Mouse (Mus musculus): ENCODE measurements around the gene Casz1. TPM values are rescaled to one million over a fixed set of nuclear protein-coding genes. Genes with fewer than 3 reads are reported as not detected.

The Casz1 gene
- polyA plus RNA-seq, 1 experiment from 2014 or later = 7.6 TPM

- H3K27ac ChIP-seq (ENCODE audit: low read depth, low read length) = no peak overlapping the region
- H3K27me3 ChIP-seq (ENCODE audit: control insufficient read depth, insufficient read depth, low read length) = no peaks in the 10 kb centered on the region; the same call in none of the 2 replicates
- peaks cover 21% of the 10 kb centered on the region for H3K4me1 ChIP-seq (ENCODE audit: control insufficient read depth, insufficient read depth, low read length)
- no peak for ATAC-seq (ENCODE audit: low FRiP score, low TSS enrichment)
- 26% methylated on average over 17 of the region's 17 CpGs for WGBS
- no peak overlapping the region for H3K9ac ChIP-seq (ENCODE audit: low read depth, low read length)
- H3K4me2 ChIP-seq (replicated peaks; ENCODE audit: low read depth, low read length) = peak overlapping the region; percentile 11; the same call in 1 of the 2 replicates
- no peaks in the 10 kb centered on the region for H3K36me3 ChIP-seq (ENCODE audit: control insufficient read depth, insufficient read depth, low read length)
- H3K4me3 ChIP-seq (ENCODE audit: low read length) = no peak overlapping the region
- H3K9me3 ChIP-seq (ENCODE audit: control insufficient read depth, low read length) = no peaks in the 10 kb centered on the region
Measured at GRCm38 (mm10) chr4:148882360-148882929, 78.2 kb downstream of the Casz1 start.

DNA sequence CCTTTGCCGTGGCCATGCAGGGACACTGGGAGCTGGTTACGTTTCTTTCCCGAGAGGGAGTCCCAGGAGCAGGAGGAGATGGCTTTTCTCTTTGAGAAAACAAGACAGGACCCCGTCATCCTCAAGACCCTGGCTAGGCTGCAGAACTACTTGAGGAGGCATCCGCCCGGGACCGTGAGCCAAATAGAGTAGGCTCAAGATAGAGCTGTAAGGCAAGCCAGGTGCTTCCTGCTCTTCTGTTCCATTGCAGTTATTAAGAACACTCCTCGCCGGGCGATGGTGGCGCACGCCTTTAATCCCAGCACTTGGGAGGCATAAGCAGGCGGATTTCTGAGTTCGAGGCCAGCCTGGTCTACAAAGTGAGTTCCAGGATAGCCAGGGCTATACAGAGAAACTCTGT is 80.4 kb downstream of the Casz1 start:
- H3K4me3 ChIP-seq (ENCODE audit: low read length) = no peak overlapping the region
- whole genome bisulfite sequencing = 89% methylated on average over 14 of the region's 14 CpGs
- no peaks in the 10 kb centered on the region; the same call in none of the 2 replicates for H3K27me3 ChIP-seq (ENCODE audit: control insufficient read depth, insufficient read depth, low read length)
- H3K4me2 ChIP-seq (replicated peaks; ENCODE audit: low read depth, low read length) = no peak overlapping the region
- no peak overlapping the region for H3K9ac ChIP-seq (ENCODE audit: low read depth, low read length)
- H3K4me1 ChIP-seq (ENCODE audit: control insufficient read depth, insufficient read depth, low read length) = peaks cover 16% of the 10 kb centered on the region
- no peak overlapping the region for H3K27ac ChIP-seq (ENCODE audit: low read depth, low read length)
- no peak for ATAC-seq (ENCODE audit: low FRiP score, low TSS enrichment)
- H3K36me3 ChIP-seq (ENCODE audit: control insufficient read depth, insufficient read depth, low read length) = no peaks in the 10 kb centered on the region
- H3K9me3 ChIP-seq (ENCODE audit: control insufficient read depth, low read length) = no peaks in the 10 kb centered on the region

DNA sequence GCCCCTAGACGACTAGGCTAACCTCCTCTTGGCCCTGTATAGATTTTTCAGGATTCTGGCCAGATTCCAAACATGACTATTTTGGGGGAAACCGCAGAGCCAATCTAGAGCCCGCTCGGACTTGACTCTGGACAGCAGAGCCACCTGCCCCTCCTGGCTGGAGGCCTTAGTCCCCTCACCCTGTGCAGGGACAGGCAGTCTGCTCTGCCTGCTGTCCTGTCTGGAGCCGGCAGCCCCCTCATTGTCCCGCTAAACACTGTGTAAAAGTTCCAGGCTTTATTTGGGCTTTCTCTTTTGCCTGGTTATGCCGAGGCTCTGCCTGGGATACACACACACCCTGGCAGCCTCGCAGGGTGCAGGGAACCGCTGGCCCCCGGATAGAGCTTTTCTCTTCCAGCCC is 81.2 kb downstream of the Casz1 start:
- no peak overlapping the region for H3K4me2 ChIP-seq (replicated peaks; ENCODE audit: low read depth, low read length)
- no peak for ATAC-seq (ENCODE audit: low FRiP score, low TSS enrichment)
- no peak overlapping the region for H3K4me3 ChIP-seq (ENCODE audit: low read length)
- H3K27me3 ChIP-seq (ENCODE audit: control insufficient read depth, insufficient read depth, low read length) = peaks cover 7% of the 10 kb centered on the region
- H3K4me1 ChIP-seq (ENCODE audit: control insufficient read depth, insufficient read depth, low read length) = peaks cover 19% of the 10 kb centered on the region
- no peak overlapping the region for H3K9ac ChIP-seq (ENCODE audit: low read depth, low read length)
- no peaks in the 10 kb centered on the region for H3K36me3 ChIP-seq (ENCODE audit: control insufficient read depth, insufficient read depth, low read length)
- 60% methylated on average over 10 of the region's 10 CpGs for WGBS
- no peak overlapping the region for H3K27ac ChIP-seq (ENCODE audit: low read depth, low read length)
- no peaks in the 10 kb centered on the region for H3K9me3 ChIP-seq (ENCODE audit: control insufficient read depth, low read length)

- H3K36me3 ChIP-seq (ENCODE audit: control insufficient read depth, insufficient read depth, low read length) = no peaks in the 10 kb centered on the region
- WGBS = 55% methylated on average over 9 of the region's 9 CpGs
- no peak for ATAC-seq (ENCODE audit: low FRiP score, low TSS enrichment)
- no peak overlapping the region for H3K9ac ChIP-seq (ENCODE audit: low read depth, low read length)
- peaks cover 8% of the 10 kb centered on the region; the same call in 1 of the 2 replicates for H3K27me3 ChIP-seq (ENCODE audit: control insufficient read depth, insufficient read depth, low read length)
- no peaks in the 10 kb centered on the region for H3K9me3 ChIP-seq (ENCODE audit: control insufficient read depth, low read length)
- no peak overlapping the region for H3K27ac ChIP-seq (ENCODE audit: low read depth, low read length)
- H3K4me2 ChIP-seq (replicated peaks; ENCODE audit: low read depth, low read length) = no peak overlapping the region
- peaks cover 20% of the 10 kb centered on the region for H3K4me1 ChIP-seq (ENCODE audit: control insufficient read depth, insufficient read depth, low read length)
- no peak overlapping the region for H3K4me3 ChIP-seq (ENCODE audit: low read length)
Measured at GRCm38 (mm10) chr4:148885921-148886540, 81.8 kb downstream of the Casz1 start.

GRCm38 (mm10) chr4:148888229-148888628 is 84.0 kb downstream of the Casz1 start:
- Histone ChIP-seq H3K27ac (ENCODE audit: low read depth, low read length) (no peak overlapping the region), H3K4me3 (ENCODE audit: low read length) (no peak overlapping the region), H3K4me2 (replicated peaks; ENCODE audit: low read depth, low read length) (no peak overlapping the region), H3K36me3 (ENCODE audit: control insufficient read depth, insufficient read depth, low read length) (no peaks in the 10 kb centered on the region), H3K9me3 (ENCODE audit: control insufficient read depth, low read length) (no peaks in the 10 kb centered on the region), H3K27me3 (ENCODE audit: control insufficient read depth, insufficient read depth, low read length) (peaks cover 8% of the 10 kb centered on the region; the same call in 1 of the 2 replicates), H3K9ac (ENCODE audit: low read depth, low read length) (no peak overlapping the region), H3K4me1 (ENCODE audit: control insufficient read depth, insufficient read depth, low read length) (peaks cover 19% of the 10 kb centered on the region)
- ATAC-seq (ENCODE audit: low FRiP score, low TSS enrichment) = no peak
- 68% methylated on average over 8 of the region's 8 CpGs for WGBS

- 79% methylated on average over 6 of the region's 6 CpGs for WGBS
- H3K4me1 ChIP-seq (ENCODE audit: control insufficient read depth, insufficient read depth, low read length) = peaks cover 22% of the 10 kb centered on the region
- peaks cover 8% of the 10 kb centered on the region; the same call in 1 of the 2 replicates for H3K27me3 ChIP-seq (ENCODE audit: control insufficient read depth, insufficient read depth, low read length)
- no peak overlapping the region for H3K4me3 ChIP-seq (ENCODE audit: low read length)
- H3K9me3 ChIP-seq (ENCODE audit: control insufficient read depth, low read length) = no peaks in the 10 kb centered on the region
- no peak for ATAC-seq (ENCODE audit: low FRiP score, low TSS enrichment)
- H3K4me2 ChIP-seq (replicated peaks; ENCODE audit: low read depth, low read length) = no peak overlapping the region
- H3K9ac ChIP-seq (ENCODE audit: low read depth, low read length) = no peak overlapping the region
- no peak overlapping the region for H3K27ac ChIP-seq (ENCODE audit: low read depth, low read length)
- H3K36me3 ChIP-seq (ENCODE audit: control insufficient read depth, insufficient read depth, low read length) = no peaks in the 10 kb centered on the region
Measured at GRCm38 (mm10) chr4:148889011-148889410, 84.8 kb downstream of the Casz1 start.

- ATAC-seq (ENCODE audit: low FRiP score, low TSS enrichment) = no peak
- Histone ChIP-seq H3K27me3 (ENCODE audit: control insufficient read depth, insufficient read depth, low read length) (peaks cover 11% of the 10 kb centered on the region; the same call in 1 of the 2 replicates), H3K27ac (ENCODE audit: low read depth, low read length) (no peak overlapping the region), H3K9me3 (ENCODE audit: control insufficient read depth, low read length) (no peaks in the 10 kb centered on the region), H3K4me2 (replicated peaks; ENCODE audit: low read depth, low read length) (peak overlapping the region; percentile 72), H3K9ac (ENCODE audit: low read depth, low read length) (0 out of 2 replicates have a peak overlapping the region, but pooled peaks have one; percentile 63), H3K4me3 (ENCODE audit: low read length) (peak overlapping the region; percentile 35), H3K4me1 (ENCODE audit: control insufficient read depth, insufficient read depth, low read length) (peaks cover 28% of the 10 kb centered on the region), H3K36me3 (ENCODE audit: control insufficient read depth, insufficient read depth, low read length) (no peaks in the 10 kb centered on the region)
- 65% methylated on average over 8 of the region's 8 CpGs for WGBS
Measured at GRCm38 (mm10) chr4:148890442-148890841, 86.2 kb downstream of the Casz1 start.

- 4% methylated on average over 52 of the region's 52 CpGs for WGBS
- H3K4me3 ChIP-seq (ENCODE audit: low read length) = peak overlapping the region; percentile 35
- peaks cover 11% of the 10 kb centered on the region; the same call in 1 of the 2 replicates for H3K27me3 ChIP-seq (ENCODE audit: control insufficient read depth, insufficient read depth, low read length)
- peak overlapping the region; percentile 63 for H3K9ac ChIP-seq (ENCODE audit: low read depth, low read length)
- peaks cover 28% of the 10 kb centered on the region for H3K4me1 ChIP-seq (ENCODE audit: control insufficient read depth, insufficient read depth, low read length)
- no peak overlapping the region for H3K27ac ChIP-seq (ENCODE audit: low read depth, low read length)
- H3K36me3 ChIP-seq (ENCODE audit: control insufficient read depth, insufficient read depth, low read length) = no peaks in the 10 kb centered on the region
- ATAC-seq (ENCODE audit: low FRiP score, low TSS enrichment) = peak; percentile 72; the same call in 1 of the 2 replicates
- no peaks in the 10 kb centered on the region for H3K9me3 ChIP-seq (ENCODE audit: control insufficient read depth, low read length)
- peak overlapping the region; percentile 72 for H3K4me2 ChIP-seq (replicated peaks; ENCODE audit: low read depth, low read length)
Measured at GRCm38 (mm10) chr4:148890892-148891838, 86.9 kb downstream of the Casz1 start.

Data from kidney, embryonic 14.5 days (tissue).